Mouse (Mus musculus): ENCODE measurements at regions not wholly inside any gene's neighbourhood (a gene's known extent, or its start where the extent isn't known, plus 50 kb on each side); places are given as distances from the start of the nearest gene placed in this dataset.

GRCm38 (mm10) chr13:112084484-112085278 is 203.6 kb upstream of the Ankrd55 start:
- H3K4me3 ChIP-seq (ENCODE audit: low read depth, low read length), result no peak overlapping the region
- 51% methylated on average over 15 of the region's 15 CpGs for WGBS
- no peak overlapping the region for H3K4me2 ChIP-seq (replicated peaks; ENCODE audit: low read depth, low read length)
- no peaks in the 10 kb centered on the region for H3K36me3 ChIP-seq (ENCODE audit: control insufficient read depth, insufficient read depth, low read length)
- H3K27ac ChIP-seq (ENCODE audit: low read length), result no peak overlapping the region; the same call in 1 of the 2 replicates
- no peaks in the 10 kb centered on the region for H3K9me3 ChIP-seq (ENCODE audit: control insufficient read depth, low read depth, low read length)
- no peak overlapping the region for H3K9ac ChIP-seq (replicated peaks; ENCODE audit: low read depth, low read length)
- ATAC-seq (ENCODE audit: insufficient number of reproducible peaks, insufficient read depth, low FRiP score, low read depth), result no peak
- H3K27me3 ChIP-seq (ENCODE audit: control insufficient read depth, insufficient read depth, low read length), result no peaks in the 10 kb centered on the region
- peaks cover 13% of the 10 kb centered on the region for H3K4me1 ChIP-seq (ENCODE audit: control insufficient read depth, insufficient read depth, low read length)

DNA sequence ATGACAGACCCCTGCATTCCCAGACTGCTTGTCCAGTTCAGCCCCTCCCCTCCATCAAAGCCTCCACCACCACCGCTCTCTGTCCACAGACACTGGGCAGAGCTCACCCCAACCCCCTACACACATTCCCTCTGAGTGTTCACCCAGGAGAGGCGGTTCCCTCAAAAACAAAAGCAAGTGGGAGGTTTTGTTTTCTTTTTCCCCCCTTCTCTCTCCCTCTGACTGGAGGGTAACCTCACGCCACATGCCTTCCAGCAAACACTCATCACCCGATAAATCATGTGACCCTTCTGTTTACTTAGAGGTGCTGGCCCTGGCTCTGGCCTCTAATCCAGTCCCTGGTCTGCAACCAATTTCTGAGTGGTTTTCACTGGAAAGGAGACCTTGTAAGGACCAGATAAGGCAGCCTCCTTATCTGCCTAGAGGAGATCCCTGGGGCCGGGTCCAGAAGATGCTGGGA is 199.9 kb upstream of the Ankrd55 start:
- Histone ChIP-seq H3K27ac (ENCODE audit: low read length) (no peak overlapping the region), H3K4me3 (ENCODE audit: low read depth, low read length) (no peak overlapping the region), H3K36me3 (ENCODE audit: control insufficient read depth, insufficient read depth, low read length) (no peaks in the 10 kb centered on the region), H3K9me3 (ENCODE audit: control insufficient read depth, low read depth, low read length) (no peaks in the 10 kb centered on the region), H3K27me3 (ENCODE audit: control insufficient read depth, insufficient read depth, low read length) (no peaks in the 10 kb centered on the region), H3K4me1 (ENCODE audit: control insufficient read depth, insufficient read depth, low read length) (peaks cover 23% of the 10 kb centered on the region), H3K4me2 (replicated peaks; ENCODE audit: low read depth, low read length) (no peak overlapping the region), H3K9ac (replicated peaks; ENCODE audit: low read depth, low read length) (no peak overlapping the region)
- ATAC-seq (ENCODE audit: insufficient number of reproducible peaks, insufficient read depth, low FRiP score, low read depth), result peak; percentile 64; the same call in 1 of the 2 replicates
- 12% methylated on average over 5 of the region's 5 CpGs for WGBS

- H3K4me2 ChIP-seq (replicated peaks; ENCODE audit: low read depth, low read length), result no peak overlapping the region
- peaks cover 19% of the 10 kb centered on the region for H3K4me1 ChIP-seq (ENCODE audit: control insufficient read depth, insufficient read depth, low read length)
- no peak for ATAC-seq (ENCODE audit: insufficient number of reproducible peaks, insufficient read depth, low FRiP score, low read depth)
- H3K4me3 ChIP-seq (ENCODE audit: low read depth, low read length), result no peak overlapping the region
- WGBS, result 22% methylated on average over 8 of the region's 8 CpGs
- H3K9ac ChIP-seq (replicated peaks; ENCODE audit: low read depth, low read length), result no peak overlapping the region
- peak overlapping the region; percentile 39; the same call in 1 of the 2 replicates for H3K27ac ChIP-seq (ENCODE audit: low read length)
- no peaks in the 10 kb centered on the region for H3K27me3 ChIP-seq (ENCODE audit: control insufficient read depth, insufficient read depth, low read length)
- no peaks in the 10 kb centered on the region for H3K36me3 ChIP-seq (ENCODE audit: control insufficient read depth, insufficient read depth, low read length)
- no peaks in the 10 kb centered on the region for H3K9me3 ChIP-seq (ENCODE audit: control insufficient read depth, low read depth, low read length)
Observed at GRCm38 (mm10) chr13:112090737-112091136, 197.5 kb upstream of the Ankrd55 start.

DNA sequence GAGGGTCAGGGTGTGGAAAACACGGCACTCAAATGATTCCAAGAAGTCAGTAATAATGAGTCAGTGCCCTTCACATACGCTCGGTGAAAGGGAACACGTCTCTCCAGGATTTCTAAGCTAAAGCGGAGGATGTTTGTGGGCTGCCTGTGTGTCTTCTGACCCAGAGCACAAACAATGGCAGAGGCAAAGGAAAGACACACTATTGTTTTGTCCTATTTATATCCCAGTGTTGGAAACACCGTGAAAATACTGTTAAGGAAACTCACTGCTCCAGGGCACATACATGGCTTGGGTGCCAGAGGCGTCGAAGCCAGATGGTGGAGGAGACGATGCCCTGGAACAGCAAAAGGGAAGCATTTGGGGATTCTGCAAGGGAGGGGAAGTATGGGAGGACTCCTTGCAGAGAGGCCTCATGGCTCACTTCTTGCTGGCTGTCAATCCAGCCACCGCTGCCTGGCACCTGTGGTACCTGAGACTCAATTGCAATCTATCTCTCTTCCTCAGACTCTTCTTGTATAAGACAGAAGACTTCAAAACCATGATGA is 192.6 kb upstream of the Ankrd55 start:
- no peak for ATAC-seq (ENCODE audit: insufficient number of reproducible peaks, insufficient read depth, low FRiP score, low read depth)
- no peak overlapping the region for H3K9ac ChIP-seq (replicated peaks; ENCODE audit: low read depth, low read length)
- H3K4me1 ChIP-seq (ENCODE audit: control insufficient read depth, insufficient read depth, low read length), result peaks cover 7% of the 10 kb centered on the region
- no peak overlapping the region for H3K4me3 ChIP-seq (ENCODE audit: low read depth, low read length)
- no peak overlapping the region for H3K27ac ChIP-seq (ENCODE audit: low read length)
- H3K36me3 ChIP-seq (ENCODE audit: control insufficient read depth, insufficient read depth, low read length), result no peaks in the 10 kb centered on the region
- no peaks in the 10 kb centered on the region for H3K9me3 ChIP-seq (ENCODE audit: control insufficient read depth, low read depth, low read length)
- H3K27me3 ChIP-seq (ENCODE audit: control insufficient read depth, insufficient read depth, low read length), result no peaks in the 10 kb centered on the region
- WGBS, result 86% methylated on average over 10 of the region's 10 CpGs
- H3K4me2 ChIP-seq (replicated peaks; ENCODE audit: low read depth, low read length), result no peak overlapping the region

- no peaks in the 10 kb centered on the region for H3K27me3 ChIP-seq (ENCODE audit: control insufficient read depth, insufficient read depth, low read length)
- ATAC-seq (ENCODE audit: insufficient number of reproducible peaks, insufficient read depth, low FRiP score, low read depth), result peak; percentile 9; the same call in 1 of the 2 replicates
- peak overlapping the region; percentile 66 for H3K27ac ChIP-seq (ENCODE audit: low read length)
- no peaks in the 10 kb centered on the region for H3K9me3 ChIP-seq (ENCODE audit: control insufficient read depth, low read depth, low read length)
- H3K4me1 ChIP-seq (ENCODE audit: control insufficient read depth, insufficient read depth, low read length), result peaks cover 6% of the 10 kb centered on the region; the same call in 1 of the 2 replicates
- 24% methylated on average over 7 of the region's 7 CpGs for WGBS
- no peak overlapping the region for H3K9ac ChIP-seq (replicated peaks; ENCODE audit: low read depth, low read length)
- no peaks in the 10 kb centered on the region for H3K36me3 ChIP-seq (ENCODE audit: control insufficient read depth, insufficient read depth, low read length)
- H3K4me3 ChIP-seq (ENCODE audit: low read depth, low read length), result peak overlapping the region; percentile 23
- H3K4me2 ChIP-seq (replicated peaks; ENCODE audit: low read depth, low read length), result peak overlapping the region; percentile 51
Observed at GRCm38 (mm10) chr13:112099953-112100591, 188.2 kb upstream of the Ankrd55 start.

DNA sequence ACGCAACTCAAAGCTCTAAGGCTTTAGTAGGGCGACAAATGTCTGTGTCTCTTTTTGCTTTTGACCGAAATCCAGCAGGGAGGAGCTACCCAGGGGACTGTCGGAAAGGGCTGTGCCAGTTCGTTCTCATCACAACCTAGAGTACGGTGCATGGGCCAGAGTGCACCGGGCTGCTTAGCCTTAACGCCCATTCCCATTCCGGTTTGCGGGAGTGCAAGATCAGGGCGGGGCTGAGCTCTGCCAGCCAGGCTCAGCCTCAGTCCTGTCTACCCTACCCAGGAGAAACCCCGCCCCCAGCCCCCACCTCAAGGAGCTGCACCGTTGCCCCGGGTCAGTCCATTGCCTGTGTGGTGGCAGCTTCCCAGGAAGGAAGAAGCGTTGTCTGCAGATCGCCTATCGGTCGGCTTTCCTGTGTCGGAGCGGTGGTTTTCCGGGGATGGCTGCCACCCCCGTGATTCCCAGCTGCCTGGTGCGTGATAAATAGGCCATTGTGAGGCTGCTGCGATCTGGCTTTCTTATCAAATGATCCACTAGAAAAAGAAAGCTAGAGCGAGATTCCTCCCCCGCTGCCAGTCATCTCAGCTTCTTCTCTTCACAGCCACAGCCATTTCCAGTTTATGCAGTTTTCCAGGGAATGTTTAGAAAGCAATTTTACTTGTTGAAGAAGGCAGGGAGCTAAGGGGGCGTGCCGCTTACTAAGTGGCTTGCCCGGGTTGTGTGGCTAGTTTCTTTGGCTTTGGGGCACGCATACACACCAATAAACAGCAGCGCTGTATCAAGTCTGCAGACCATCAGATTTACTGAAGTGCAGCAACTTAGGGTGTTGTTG is 187.4 kb upstream of the Ankrd55 start:
- H3K4me1 ChIP-seq (ENCODE audit: control insufficient read depth, insufficient read depth, low read length), result peaks cover 6% of the 10 kb centered on the region; the same call in 1 of the 2 replicates
- H3K9me3 ChIP-seq (ENCODE audit: control insufficient read depth, low read depth, low read length), result no peaks in the 10 kb centered on the region
- peak overlapping the region; percentile 66 for H3K27ac ChIP-seq (ENCODE audit: low read length)
- ATAC-seq (ENCODE audit: insufficient number of reproducible peaks, insufficient read depth, low FRiP score, low read depth), result peak; percentile 82
- 2% methylated on average over 31 of the region's 31 CpGs for WGBS
- no peak overlapping the region; the same call in 1 of the 2 replicates for H3K9ac ChIP-seq (replicated peaks; ENCODE audit: low read depth, low read length)
- H3K36me3 ChIP-seq (ENCODE audit: control insufficient read depth, insufficient read depth, low read length), result no peaks in the 10 kb centered on the region
- H3K27me3 ChIP-seq (ENCODE audit: control insufficient read depth, insufficient read depth, low read length), result no peaks in the 10 kb centered on the region
- peak overlapping the region; percentile 51 for H3K4me2 ChIP-seq (replicated peaks; ENCODE audit: low read depth, low read length)
- H3K4me3 ChIP-seq (ENCODE audit: low read depth, low read length), result peak overlapping the region; percentile 23

DNA sequence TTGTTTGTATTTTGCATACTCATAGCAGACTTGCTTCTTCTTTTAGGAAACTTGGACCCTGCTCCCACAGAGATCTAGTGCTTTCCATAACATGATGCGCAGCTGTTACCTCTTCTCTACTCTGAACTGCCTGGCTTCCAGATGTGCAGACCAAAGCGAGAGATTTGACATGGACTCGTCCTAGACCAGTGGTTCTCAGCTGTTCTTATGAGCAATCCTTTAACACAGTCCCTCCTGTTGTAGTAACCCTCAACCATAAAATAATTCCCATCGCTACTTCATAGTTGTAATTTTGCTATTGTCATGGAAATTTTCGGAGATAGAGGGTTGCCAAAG is 186.9 kb upstream of the Ankrd55 start:
- peak overlapping the region; percentile 23 for H3K4me3 ChIP-seq (ENCODE audit: low read depth, low read length)
- H3K9me3 ChIP-seq (ENCODE audit: control insufficient read depth, low read depth, low read length), result no peaks in the 10 kb centered on the region
- H3K36me3 ChIP-seq (ENCODE audit: control insufficient read depth, insufficient read depth, low read length), result no peaks in the 10 kb centered on the region
- H3K4me1 ChIP-seq (ENCODE audit: control insufficient read depth, insufficient read depth, low read length), result peaks cover 6% of the 10 kb centered on the region; the same call in 1 of the 2 replicates
- H3K27me3 ChIP-seq (ENCODE audit: control insufficient read depth, insufficient read depth, low read length), result no peaks in the 10 kb centered on the region
- no peak overlapping the region for H3K9ac ChIP-seq (replicated peaks; ENCODE audit: low read depth, low read length)
- ATAC-seq (ENCODE audit: insufficient number of reproducible peaks, insufficient read depth, low FRiP score, low read depth), result no peak
- H3K27ac ChIP-seq (ENCODE audit: low read length), result peak overlapping the region; percentile 66
- peak overlapping the region; percentile 51 for H3K4me2 ChIP-seq (replicated peaks; ENCODE audit: low read depth, low read length)
- 50% methylated on average over 5 of the region's 5 CpGs for WGBS

DNA sequence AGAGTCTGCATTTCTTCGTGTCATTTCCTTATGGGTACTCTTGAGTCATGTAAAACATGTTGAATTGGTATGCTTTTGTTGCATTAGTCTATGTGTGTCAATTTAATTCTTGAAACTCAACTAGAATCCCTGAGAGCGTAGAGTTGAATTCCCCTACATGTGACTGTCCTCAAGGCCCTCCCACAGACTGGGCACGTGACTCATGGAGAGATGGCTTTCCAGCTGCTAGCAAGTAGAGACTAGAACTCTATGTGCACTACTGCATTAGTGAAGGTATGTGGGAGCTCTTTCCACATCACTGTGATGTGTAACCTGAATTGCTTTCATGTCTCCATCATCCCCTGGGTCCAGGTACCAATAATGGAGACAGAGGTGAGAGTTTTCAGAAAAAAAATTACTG is 182.3 kb upstream of the Ankrd55 start:
- H3K9me3 ChIP-seq (ENCODE audit: control insufficient read depth, low read depth, low read length), result no peaks in the 10 kb centered on the region
- no peak overlapping the region for H3K9ac ChIP-seq (replicated peaks; ENCODE audit: low read depth, low read length)
- peaks cover 6% of the 10 kb centered on the region; the same call in 1 of the 2 replicates for H3K4me1 ChIP-seq (ENCODE audit: control insufficient read depth, insufficient read depth, low read length)
- H3K36me3 ChIP-seq (ENCODE audit: control insufficient read depth, insufficient read depth, low read length), result no peaks in the 10 kb centered on the region
- no peak overlapping the region for H3K4me2 ChIP-seq (replicated peaks; ENCODE audit: low read depth, low read length)
- H3K27me3 ChIP-seq (ENCODE audit: control insufficient read depth, insufficient read depth, low read length), result no peaks in the 10 kb centered on the region
- H3K27ac ChIP-seq (ENCODE audit: low read length), result no peak overlapping the region
- 87% methylated on average over 3 of the region's 3 CpGs for WGBS
- no peak overlapping the region for H3K4me3 ChIP-seq (ENCODE audit: low read depth, low read length)
- no peak for ATAC-seq (ENCODE audit: insufficient number of reproducible peaks, insufficient read depth, low FRiP score, low read depth)
